Mouse (Mus musculus) limb, embryonic 12.5 days (tissue): ENCODE measurements around the gene Lcp2. TPM values are rescaled to one million over a fixed set of nuclear protein-coding genes. Genes with fewer than 3 reads are reported as not detected.

ENCODE experiments used
- ATAC-seq: fragments of 200-750 bp; cut with Nextera tagmentation; 2 replicates; pipeline ENCODE4 v1.8.0; 2017; ENCODE audit warnings: low read depth, moderate TSS enrichment; ENCODE audit not compliant: insufficient number of reproducible peaks, insufficient read depth, low FRiP score, low TSS enrichment
- H3K27ac ChIP-seq: fragments of 300-500 bp; sonication (generic); 2 replicates; pipeline ENCODE4 v1.5.1; 2016; ENCODE audit warnings: mild to moderate bottlenecking, moderate library complexity
- H3K27me3 ChIP-seq: fragments of 300-500 bp; sonication (generic); 2 replicates; pipeline ENCODE4 v1.6.1; 2016; ENCODE audit warnings: mild to moderate bottlenecking, moderate library complexity
- H3K36me3 ChIP-seq: fragments of 300-500 bp; sonication (generic); 2 replicates; pipeline ENCODE4 v1.6.1; 2016; ENCODE audit warnings: mild to moderate bottlenecking, moderate library complexity
- H3K4me1 ChIP-seq: fragments of 300-500 bp; sonication (generic); replicated peaks from 2 replicates; pipeline ENCODE4 v1.6.1; 2016
- H3K4me2 ChIP-seq: fragments of 300-500 bp; sonication (generic); 2 replicates; pipeline ENCODE4 v1.6.1; 2016; ENCODE audit warnings: mild to moderate bottlenecking, moderate library complexity
- H3K4me3 ChIP-seq: fragments of 300-500 bp; sonication (generic); replicated peaks from 2 replicates; pipeline ENCODE4 v1.5.1; 2016; ENCODE audit warnings: mild to moderate bottlenecking
- H3K9ac ChIP-seq: fragments of 300-500 bp; sonication (generic); replicated peaks from 2 replicates; pipeline ENCODE4 v1.6.1; 2016; ENCODE audit warnings: mild to moderate bottlenecking, moderate library complexity
- H3K9me3 ChIP-seq: fragments of 300-500 bp; sonication (generic); 2 replicates; pipeline ENCODE4 v1.6.1; 2016; ENCODE audit warnings: mild to moderate bottlenecking, moderate library complexity
- WGBS: fragments of 180-500 bp; shearing (Covaris S2); methylation state at CpG from one replicate; pipeline ENCODE4 v1.1.7; 2016; 5-methylcytosine and 5-hydroxymethylcytosine counted together
- polyA plus RNA-seq: library from polyadenylated mRNA; unstranded; fragments of >200 nt; fragmentation: Nextera tagmentation; extraction: Ambion mirVana; gene quantifications from 2 replicates; pipeline ENCODE4 v1.2.1, GENCODE M21; 2016

The Lcp2 gene
- polyA plus RNA-seq, 1 experiment from 2014 or later: 1.3 TPM

- Histone ChIP-seq H3K36me3 (no peaks in the 10 kb centered on the region), H3K27ac (no peak overlapping the region), H3K4me1 (peaks cover 7% of the 10 kb centered on the region), H3K4me2 (no peak overlapping the region), H3K4me3 (no peak overlapping the region), H3K9me3 (no peaks in the 10 kb centered on the region), H3K27me3 (no peaks in the 10 kb centered on the region), H3K9ac (no peak overlapping the region)
- WGBS: 58% methylated on average over 5 of the region's 5 CpGs
- ATAC-seq: no peak
Measured at GRCm38 (mm10) chr11:34063702-34064485, 17.2 kb downstream of the Lcp2 start.

GRCm38 (mm10) chr11:34070596-34070995, 23.9 kb downstream of the Lcp2 start:
- H3K4me3 ChIP-seq: no peak overlapping the region
- H3K36me3 ChIP-seq: no peaks in the 10 kb centered on the region
- no peaks in the 10 kb centered on the region for H3K9me3 ChIP-seq
- peaks cover 8% of the 10 kb centered on the region for H3K27me3 ChIP-seq
- no peak for ATAC-seq
- no peak overlapping the region for H3K9ac ChIP-seq
- no peak overlapping the region for H3K27ac ChIP-seq
- no peak overlapping the region for H3K4me2 ChIP-seq
- H3K4me1 ChIP-seq: no peaks in the 10 kb centered on the region

GRCm38 (mm10) chr11:34072309-34072708, 25.6 kb downstream of the Lcp2 start:
- Histone ChIP-seq H3K27me3 (peaks cover 8% of the 10 kb centered on the region), H3K27ac (no peak overlapping the region), H3K4me1 (no peaks in the 10 kb centered on the region), H3K9ac (no peak overlapping the region), H3K4me2 (no peak overlapping the region), H3K4me3 (no peak overlapping the region), H3K36me3 (no peaks in the 10 kb centered on the region), H3K9me3 (no peaks in the 10 kb centered on the region)
- ATAC-seq: no peak
- WGBS: 64% methylated on average over 4 of the region's 4 CpGs

GRCm38 (mm10) chr11:34073776-34074175, 27.1 kb downstream of the Lcp2 start:
- H3K4me1 ChIP-seq: no peaks in the 10 kb centered on the region
- H3K9me3 ChIP-seq: no peaks in the 10 kb centered on the region
- peaks cover 8% of the 10 kb centered on the region for H3K27me3 ChIP-seq
- no peak overlapping the region for H3K4me3 ChIP-seq
- no peak overlapping the region for H3K27ac ChIP-seq
- no peaks in the 10 kb centered on the region for H3K36me3 ChIP-seq
- H3K4me2 ChIP-seq: no peak overlapping the region
- WGBS: 18% methylated on average over 15 of the region's 15 CpGs
- H3K9ac ChIP-seq: no peak overlapping the region
- ATAC-seq: no peak

- WGBS: 78% methylated on average over 2 of the region's 2 CpGs
- no peaks in the 10 kb centered on the region for H3K9me3 ChIP-seq
- no peak for ATAC-seq
- H3K27me3 ChIP-seq: peaks cover 13% of the 10 kb centered on the region
- no peaks in the 10 kb centered on the region for H3K36me3 ChIP-seq
- H3K4me1 ChIP-seq: no peaks in the 10 kb centered on the region
- H3K27ac ChIP-seq: no peak overlapping the region
- H3K9ac ChIP-seq: no peak overlapping the region
- H3K4me2 ChIP-seq: no peak overlapping the region
- no peak overlapping the region for H3K4me3 ChIP-seq
Measured at GRCm38 (mm10) chr11:34077870-34078269, 31.1 kb downstream of the Lcp2 start.

GRCm38 (mm10) chr11:34078581-34078980, 31.9 kb downstream of the Lcp2 start:
- no peaks in the 10 kb centered on the region for H3K4me1 ChIP-seq
- WGBS: 84% methylated on average over 7 of the region's 7 CpGs
- no peak overlapping the region for H3K27ac ChIP-seq
- H3K9ac ChIP-seq: no peak overlapping the region
- H3K27me3 ChIP-seq: peaks cover 13% of the 10 kb centered on the region
- no peaks in the 10 kb centered on the region for H3K36me3 ChIP-seq
- H3K4me3 ChIP-seq: no peak overlapping the region
- no peaks in the 10 kb centered on the region for H3K9me3 ChIP-seq
- H3K4me2 ChIP-seq: no peak overlapping the region
- no peak for ATAC-seq

GRCm38 (mm10) chr11:34079542-34080464, 33.1 kb downstream of the Lcp2 start:
- Histone ChIP-seq H3K36me3 (no peaks in the 10 kb centered on the region), H3K9me3 (no peaks in the 10 kb centered on the region), H3K27me3 (peaks cover 7% of the 10 kb centered on the region; the same call in 1 of the 2 replicates), H3K27ac (no peak overlapping the region), H3K4me1 (no peaks in the 10 kb centered on the region), H3K9ac (no peak overlapping the region), H3K4me2 (no peak overlapping the region), H3K4me3 (no peak overlapping the region)
- 74% methylated on average over 6 of the region's 6 CpGs for WGBS
- no peak for ATAC-seq

GRCm38 (mm10) chr11:34083795-34084194, 37.1 kb downstream of the Lcp2 start:
- Histone ChIP-seq H3K27ac (no peak overlapping the region), H3K36me3 (no peaks in the 10 kb centered on the region), H3K27me3 (0 out of 2 replicates have a peak, but pooled peaks cover 5% of the 10 kb centered on the region), H3K4me1 (no peaks in the 10 kb centered on the region), H3K9me3 (no peaks in the 10 kb centered on the region), H3K9ac (no peak overlapping the region), H3K4me2 (no peak overlapping the region), H3K4me3 (no peak overlapping the region)
- no peak for ATAC-seq
- WGBS: 75% methylated on average over 7 of the region's 7 CpGs

- 0 out of 2 replicates have a peak, but pooled peaks cover 5% of the 10 kb centered on the region for H3K27me3 ChIP-seq
- 61% methylated on average over 2 of the region's 2 CpGs for WGBS
- no peak for ATAC-seq
- H3K4me3 ChIP-seq: no peak overlapping the region
- H3K9me3 ChIP-seq: no peaks in the 10 kb centered on the region
- no peak overlapping the region for H3K27ac ChIP-seq
- H3K9ac ChIP-seq: no peak overlapping the region
- H3K4me1 ChIP-seq: no peaks in the 10 kb centered on the region
- H3K36me3 ChIP-seq: no peaks in the 10 kb centered on the region
- H3K4me2 ChIP-seq: no peak overlapping the region
Measured at GRCm38 (mm10) chr11:34084639-34085038, 37.9 kb downstream of the Lcp2 start.

GRCm38 (mm10) chr11:34086164-34086751, 39.5 kb downstream of the Lcp2 start:
- no peaks in the 10 kb centered on the region for H3K27me3 ChIP-seq
- no peaks in the 10 kb centered on the region for H3K36me3 ChIP-seq
- H3K27ac ChIP-seq: no peak overlapping the region
- no peak overlapping the region for H3K4me2 ChIP-seq
- no peak for ATAC-seq
- 78% methylated on average over 8 of the region's 8 CpGs for WGBS
- H3K4me3 ChIP-seq: no peak overlapping the region
- H3K4me1 ChIP-seq: no peaks in the 10 kb centered on the region
- no peak overlapping the region for H3K9ac ChIP-seq
- H3K9me3 ChIP-seq: no peaks in the 10 kb centered on the region

- Histone ChIP-seq H3K27ac (no peak overlapping the region), H3K9me3 (no peaks in the 10 kb centered on the region), H3K4me3 (no peak overlapping the region), H3K27me3 (no peaks in the 10 kb centered on the region), H3K9ac (no peak overlapping the region), H3K4me2 (no peak overlapping the region), H3K4me1 (no peaks in the 10 kb centered on the region), H3K36me3 (no peaks in the 10 kb centered on the region)
- ATAC-seq: no peak
- 71% methylated on average over 3 of the region's 3 CpGs for WGBS
Measured at GRCm38 (mm10) chr11:34087064-34087463, 40.3 kb downstream of the Lcp2 start.
